Mouse (Mus musculus): ENCODE measurements around the gene Nhlrc3.

DNA sequence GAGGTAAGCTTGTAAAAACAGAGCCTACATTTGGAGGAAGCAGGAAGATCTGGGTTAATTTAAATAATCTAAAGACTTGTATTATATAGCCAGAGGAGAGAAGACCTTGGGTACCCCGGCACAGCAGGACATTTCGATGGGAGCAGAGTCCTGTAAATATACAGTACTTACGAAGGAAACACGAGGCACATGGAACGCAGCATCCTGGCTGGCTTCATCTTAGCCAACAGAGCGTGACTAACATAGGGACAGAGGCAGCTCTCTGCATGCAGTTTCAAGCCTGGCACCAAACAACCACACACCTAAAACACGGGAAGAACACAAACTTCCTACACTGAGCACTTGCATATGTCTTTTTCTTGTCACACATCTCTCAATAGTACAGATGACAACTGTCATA lies 45.4 kb downstream of the Nhlrc3 start:
- no peak for TF ChIP-seq GATA1 (IDR thresholded peaks at IDR 0.05; ENCODE audit: low read length)
- TF ChIP-seq TAL1 (IDR thresholded peaks at IDR 0.05; ENCODE audit: low read length) = no peak

Measured in erythroblast, embryonic 14.5 days (primary cell).